Mouse (Mus musculus): ENCODE measurements around the gene Sem1.
"Not testable (repeated sequence)": the region's sequence is repeated elsewhere in the genome, so short reads cannot be mapped to it uniquely, and the experiment has no call there.

DNA sequence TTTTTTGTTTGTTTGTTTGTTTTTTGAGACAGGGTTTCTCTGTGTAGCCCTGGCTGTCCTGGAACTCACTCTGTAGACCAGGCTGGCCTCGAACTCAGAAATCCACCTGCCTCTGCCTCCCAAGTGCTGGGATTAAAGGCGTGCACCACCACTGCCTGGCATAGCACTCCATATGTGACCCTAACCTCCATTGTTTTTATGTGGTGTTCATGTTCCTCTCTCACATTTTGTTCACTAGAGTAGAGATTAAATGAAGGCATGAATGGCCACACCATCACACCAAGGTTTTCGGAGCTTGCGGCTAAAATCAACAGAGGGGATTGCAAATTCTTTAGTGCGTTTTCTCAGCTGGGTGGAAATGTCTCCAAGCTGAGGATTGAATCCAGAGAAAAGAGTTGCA is 42.1 kb downstream of the Sem1 start:
- not testable (repeated sequence) for TF ChIP-seq POLR2AphosphoS2 (IDR thresholded peaks at IDR 0.05; ENCODE audit: insufficient read length, low read depth); POLR2A (IDR thresholded peaks at IDR 0.05; ENCODE audit: insufficient read length, low read depth); USF1 (IDR thresholded peaks at IDR 0.05; ENCODE audit: low read depth); E2F4 (IDR thresholded peaks at IDR 0.05; ENCODE audit: insufficient read depth); TCF3 (IDR thresholded peaks at IDR 0.05; ENCODE audit: insufficient read length, low read depth); MAX (IDR thresholded peaks at IDR 0.05; ENCODE audit: low read depth); TCF12 (IDR thresholded peaks at IDR 0.05; ENCODE audit: insufficient read depth, poor library complexity, severe bottlenecking)
